Mouse (Mus musculus): Measurements from ENCODE around the gene Prrg2. TPM values are rescaled to one million over a fixed set of nuclear protein-coding genes. Genes with fewer than 3 reads are reported as not detected.

The Prrg2 gene
- polyA plus RNA-seq, 1 experiment from 2014 or later, result 10.5 TPM

DNA sequence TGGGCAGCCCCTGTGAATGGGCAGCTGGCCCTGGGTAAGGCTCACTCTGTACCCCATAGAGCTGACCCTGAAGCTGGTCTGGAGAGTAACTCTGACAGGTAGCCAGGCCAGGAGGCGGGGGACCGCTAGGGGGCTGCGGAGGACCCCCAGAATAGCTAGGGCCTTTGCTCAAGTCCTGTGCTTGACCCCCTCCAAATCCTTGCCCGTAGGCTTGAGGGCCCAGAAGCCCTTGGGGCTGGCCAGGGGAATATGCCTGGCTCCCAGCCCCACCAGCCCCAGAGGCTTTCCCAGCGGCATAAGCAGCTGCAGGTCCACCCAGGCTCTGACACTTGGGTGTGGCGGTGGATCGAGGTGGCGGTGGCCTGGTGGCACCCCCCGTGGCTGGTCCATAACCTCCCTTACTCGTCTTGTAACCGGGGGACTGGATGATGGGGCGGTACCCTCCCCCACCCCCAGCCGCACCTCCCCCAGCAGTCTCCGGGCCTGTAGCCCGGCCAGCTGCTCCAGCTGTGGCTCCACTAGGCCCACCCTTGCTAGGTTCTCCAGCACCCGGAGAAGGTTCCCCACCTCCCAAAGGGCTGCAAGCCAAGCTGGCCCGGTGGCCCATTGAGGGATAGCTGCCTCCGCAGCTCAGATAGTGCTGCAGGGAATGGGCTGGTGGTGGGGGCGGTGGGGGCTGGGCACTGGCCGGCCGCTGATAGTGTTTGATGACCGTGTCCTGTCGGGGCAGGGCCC lies 13.4 kb downstream of the Prrg2 start:
- Histone ChIP-seq H3K4me1 (ENCODE audit: control insufficient read depth, low read depth, low read length) (peaks cover 30% of the 10 kb centered on the region), H3K36me3 (ENCODE audit: control insufficient read depth, insufficient read depth) (peaks cover 14% of the 10 kb centered on the region), H3K27ac (ENCODE audit: low read length) (no peak overlapping the region), H3K9me3 (replicated peaks; ENCODE audit: control insufficient read depth, low read length) (no peaks in the 10 kb centered on the region), H3K9ac (ENCODE audit: low read depth, low read length) (no peak overlapping the region), H3K4me2 (ENCODE audit: low read depth, low read length) (no peak overlapping the region), H3K27me3 (ENCODE audit: control insufficient read depth, insufficient read depth, low read depth, low read length) (no peaks in the 10 kb centered on the region), H3K4me3 (ENCODE audit: low read depth, low read length) (no peak overlapping the region)
- ATAC-seq (ENCODE audit: low read depth), result no peak
- 85% methylated on average over 23 of the region's 23 CpGs for WGBS (ENCODE audit: insufficient replicate concordance)

DNA sequence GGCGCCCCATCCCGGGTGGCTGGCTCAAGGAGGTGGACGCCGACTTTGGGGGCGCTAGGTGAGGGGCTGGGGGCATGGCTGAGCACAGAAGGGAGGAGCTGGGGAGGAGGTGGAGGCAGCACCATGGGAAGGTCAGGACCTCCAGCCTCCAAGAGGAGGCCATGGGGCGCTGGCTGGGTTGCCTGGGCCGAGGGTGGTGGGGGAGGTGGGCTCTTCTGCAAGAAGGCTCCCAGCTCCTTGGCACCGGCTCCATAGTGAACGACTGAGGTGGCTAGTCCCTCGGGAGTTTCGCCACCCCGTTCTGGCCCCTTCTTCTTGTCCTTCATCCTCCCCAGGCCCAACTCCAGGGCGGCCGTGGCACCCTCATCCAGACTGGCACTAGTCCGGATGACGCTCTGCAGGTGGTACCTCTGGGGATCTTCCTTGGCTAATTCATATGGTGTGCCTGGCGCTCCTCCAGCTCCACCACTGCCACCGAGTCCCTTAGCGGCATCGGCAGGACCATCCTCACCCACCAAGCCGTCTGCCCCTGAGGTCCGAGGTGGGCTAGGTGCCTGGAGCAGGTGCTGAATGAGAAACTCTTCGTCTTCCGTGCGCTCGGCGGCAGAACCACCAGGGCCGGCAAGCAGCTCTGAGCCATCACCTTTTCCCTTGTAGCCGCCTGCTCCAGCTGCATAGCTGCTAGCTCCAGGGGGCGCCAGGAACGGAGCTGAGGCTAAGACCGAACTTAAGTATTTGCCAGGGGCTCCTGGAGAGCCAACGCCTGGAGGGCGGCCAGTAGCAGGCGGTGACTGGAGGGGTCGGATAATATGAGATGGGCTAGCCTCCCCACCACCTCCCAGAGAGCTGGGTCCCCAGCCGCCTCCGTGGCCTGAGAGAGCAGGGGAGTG lies 14.2 kb downstream of the Prrg2 start:
- H3K27ac ChIP-seq (ENCODE audit: low read length), result no peak overlapping the region
- H3K36me3 ChIP-seq (ENCODE audit: control insufficient read depth, insufficient read depth), result peaks cover 14% of the 10 kb centered on the region
- ATAC-seq (ENCODE audit: low read depth), result no peak
- 87% methylated on average over 38 of the region's 38 CpGs for WGBS (ENCODE audit: insufficient replicate concordance)
- no peak overlapping the region for H3K4me2 ChIP-seq (ENCODE audit: low read depth, low read length)
- H3K4me1 ChIP-seq (ENCODE audit: control insufficient read depth, low read depth, low read length), result peaks cover 22% of the 10 kb centered on the region
- no peak overlapping the region for H3K4me3 ChIP-seq (ENCODE audit: low read depth, low read length)
- no peaks in the 10 kb centered on the region for H3K9me3 ChIP-seq (replicated peaks; ENCODE audit: control insufficient read depth, low read length)
- H3K9ac ChIP-seq (ENCODE audit: low read depth, low read length), result no peak overlapping the region
- H3K27me3 ChIP-seq (ENCODE audit: control insufficient read depth, insufficient read depth, low read depth, low read length), result no peaks in the 10 kb centered on the region

DNA sequence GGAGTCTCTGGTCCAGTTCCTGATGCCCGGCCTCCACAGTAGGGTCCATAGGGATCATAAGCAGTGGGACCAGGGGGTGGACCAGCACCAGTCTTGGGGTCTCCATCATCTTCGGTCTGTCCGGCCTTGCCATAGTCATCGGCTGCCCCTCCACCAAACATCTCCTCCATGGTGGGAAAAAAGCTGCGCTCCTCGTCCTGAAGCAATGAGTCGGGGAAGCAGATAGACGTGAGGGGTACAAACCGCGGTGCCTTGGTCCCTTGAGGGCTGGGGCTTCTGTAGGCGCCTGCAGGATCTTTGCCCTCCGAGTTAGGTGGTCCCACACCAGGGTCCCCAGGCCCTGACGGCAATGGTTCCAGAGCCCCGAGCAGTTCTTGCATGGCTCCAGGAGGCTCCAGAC lies 15.0 kb downstream of the Prrg2 start:
- H3K9me3 ChIP-seq (replicated peaks; ENCODE audit: control insufficient read depth, low read length), result no peaks in the 10 kb centered on the region
- H3K27me3 ChIP-seq (ENCODE audit: control insufficient read depth, insufficient read depth, low read depth, low read length), result no peaks in the 10 kb centered on the region
- H3K4me1 ChIP-seq (ENCODE audit: control insufficient read depth, low read depth, low read length), result peaks cover 19% of the 10 kb centered on the region
- H3K4me2 ChIP-seq (ENCODE audit: low read depth, low read length), result no peak overlapping the region
- no peak overlapping the region for H3K9ac ChIP-seq (ENCODE audit: low read depth, low read length)
- peaks cover 18% of the 10 kb centered on the region for H3K36me3 ChIP-seq (ENCODE audit: control insufficient read depth, insufficient read depth)
- WGBS (ENCODE audit: insufficient replicate concordance), result 93% methylated on average over 14 of the region's 14 CpGs
- H3K27ac ChIP-seq (ENCODE audit: low read length), result no peak overlapping the region
- H3K4me3 ChIP-seq (ENCODE audit: low read depth, low read length), result no peak overlapping the region
- no peak for ATAC-seq (ENCODE audit: low read depth)

DNA sequence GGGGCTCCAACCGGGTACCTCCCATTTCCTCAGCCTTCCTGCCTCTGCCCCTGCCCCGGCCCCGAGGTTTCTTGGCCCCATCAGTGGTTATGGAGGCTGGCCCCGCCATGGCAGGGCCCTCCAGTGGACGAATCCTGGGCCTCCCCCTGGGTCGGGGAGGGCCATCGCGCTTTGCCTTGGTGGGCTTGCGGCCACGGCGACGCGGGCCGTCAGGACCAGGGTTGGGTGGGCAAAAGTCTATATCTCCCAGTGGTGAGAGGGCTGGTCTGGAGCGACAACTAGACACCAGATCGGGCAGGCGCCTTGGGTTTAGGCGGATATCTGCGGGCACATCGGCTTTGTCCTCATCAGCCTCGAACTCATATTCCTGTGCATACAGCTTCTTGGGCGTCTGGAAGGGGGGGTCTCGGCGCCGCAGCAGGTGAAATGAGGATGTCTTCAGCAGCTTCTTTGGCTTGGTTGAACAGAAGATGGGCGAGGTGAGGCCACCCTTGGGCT lies 15.6 kb downstream of the Prrg2 start:
- Histone ChIP-seq H3K27me3 (ENCODE audit: control insufficient read depth, insufficient read depth, low read depth, low read length) (no peaks in the 10 kb centered on the region), H3K9me3 (replicated peaks; ENCODE audit: control insufficient read depth, low read length) (no peaks in the 10 kb centered on the region), H3K4me1 (ENCODE audit: control insufficient read depth, low read depth, low read length) (peaks cover 13% of the 10 kb centered on the region), H3K27ac (ENCODE audit: low read length) (no peak overlapping the region), H3K4me3 (ENCODE audit: low read depth, low read length) (no peak overlapping the region), H3K4me2 (ENCODE audit: low read depth, low read length) (no peak overlapping the region), H3K9ac (ENCODE audit: low read depth, low read length) (no peak overlapping the region), H3K36me3 (ENCODE audit: control insufficient read depth, insufficient read depth) (peaks cover 18% of the 10 kb centered on the region)
- ATAC-seq (ENCODE audit: low read depth), result no peak
- 85% methylated on average over 26 of the region's 26 CpGs for WGBS (ENCODE audit: insufficient replicate concordance)

DNA sequence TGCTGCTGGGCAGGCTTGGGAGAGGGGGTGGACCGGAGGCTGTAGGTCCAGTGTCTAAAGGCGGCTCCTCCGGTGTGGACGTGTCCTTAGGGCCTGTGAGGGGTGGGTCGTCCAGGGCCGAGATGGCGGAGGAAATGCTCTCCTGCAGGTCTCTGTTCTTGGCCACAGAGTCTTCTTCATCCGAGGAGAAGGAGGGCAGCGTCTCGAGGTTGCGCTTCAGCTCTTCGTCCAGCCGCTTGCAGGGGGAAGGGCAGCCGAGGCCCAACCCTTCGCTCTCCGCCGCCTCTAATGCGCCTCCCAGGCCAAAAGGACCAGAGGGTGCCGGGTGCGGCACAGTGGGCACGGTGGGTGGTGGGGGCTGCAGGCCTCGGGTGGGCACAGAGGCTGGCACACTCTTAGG lies 16.7 kb downstream of the Prrg2 start:
- Histone ChIP-seq H3K9me3 (replicated peaks; ENCODE audit: control insufficient read depth, low read length) (no peaks in the 10 kb centered on the region), H3K36me3 (ENCODE audit: control insufficient read depth, insufficient read depth) (peaks cover 24% of the 10 kb centered on the region), H3K9ac (ENCODE audit: low read depth, low read length) (no peak overlapping the region), H3K4me3 (ENCODE audit: low read depth, low read length) (no peak overlapping the region), H3K4me1 (ENCODE audit: control insufficient read depth, low read depth, low read length) (peaks cover 1% of the 10 kb centered on the region; the same call in 1 of the 2 replicates), H3K27ac (ENCODE audit: low read length) (no peak overlapping the region), H3K4me2 (ENCODE audit: low read depth, low read length) (no peak overlapping the region), H3K27me3 (ENCODE audit: control insufficient read depth, insufficient read depth, low read depth, low read length) (no peaks in the 10 kb centered on the region)
- 88% methylated on average over 22 of the region's 22 CpGs for WGBS (ENCODE audit: insufficient replicate concordance)
- ATAC-seq (ENCODE audit: low read depth), result no peak

DNA sequence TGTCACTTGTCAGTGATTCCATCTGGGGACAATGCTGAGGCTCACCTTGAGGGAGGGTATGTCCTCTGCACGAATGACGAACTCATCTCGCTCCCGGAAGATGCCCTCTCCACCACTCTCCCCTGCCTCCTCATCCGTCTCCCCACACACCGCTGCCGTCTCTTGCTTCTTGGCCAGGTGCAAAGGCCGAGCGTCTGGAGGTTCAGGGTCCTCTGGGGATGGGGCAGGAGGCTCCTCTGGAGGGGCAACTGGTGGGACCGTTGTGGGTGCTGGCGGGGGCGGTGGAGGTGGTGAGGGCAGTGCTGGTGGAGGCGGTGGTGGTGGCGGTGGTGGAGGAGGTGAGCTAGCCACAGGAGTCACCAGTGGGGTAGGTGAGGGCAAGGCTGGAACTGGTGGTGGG lies 19.2 kb downstream of the Prrg2 start:
- Histone ChIP-seq H3K36me3 (ENCODE audit: control insufficient read depth, insufficient read depth) (peaks cover 32% of the 10 kb centered on the region), H3K4me2 (ENCODE audit: low read depth, low read length) (no peak overlapping the region), H3K9me3 (replicated peaks; ENCODE audit: control insufficient read depth, low read length) (no peaks in the 10 kb centered on the region), H3K4me3 (ENCODE audit: low read depth, low read length) (no peak overlapping the region), H3K9ac (ENCODE audit: low read depth, low read length) (no peak overlapping the region), H3K27me3 (ENCODE audit: control insufficient read depth, insufficient read depth, low read depth, low read length) (no peaks in the 10 kb centered on the region), H3K27ac (ENCODE audit: low read length) (no peak overlapping the region), H3K4me1 (ENCODE audit: control insufficient read depth, low read depth, low read length) (no peaks in the 10 kb centered on the region)
- ATAC-seq (ENCODE audit: low read depth), result no peak
- WGBS (ENCODE audit: insufficient replicate concordance), result 85% methylated on average over 13 of the region's 14 CpGs

DNA sequence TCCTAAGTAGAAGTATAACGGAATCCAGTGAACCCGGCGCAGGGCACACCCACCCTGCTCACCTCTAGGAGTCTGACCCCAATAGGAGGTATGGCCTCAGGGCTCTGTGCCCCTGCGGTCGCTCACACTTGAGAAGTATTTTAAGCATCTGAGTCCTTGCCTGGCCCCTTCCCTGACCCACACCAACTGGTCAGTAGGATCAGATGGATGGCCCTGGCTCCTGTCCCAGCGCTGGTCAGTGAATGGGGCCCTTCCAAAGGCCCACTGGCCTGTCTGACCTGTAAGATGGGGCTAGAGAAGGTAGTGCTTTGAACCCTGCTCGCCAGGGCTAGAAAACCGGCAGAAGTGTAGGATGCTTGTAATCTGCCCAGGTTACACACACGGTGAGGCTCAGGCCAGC lies 21.6 kb downstream of the Prrg2 start:
- Histone ChIP-seq H3K9ac (ENCODE audit: low read depth, low read length) (no peak overlapping the region), H3K36me3 (ENCODE audit: control insufficient read depth, insufficient read depth) (peaks cover 31% of the 10 kb centered on the region), H3K9me3 (replicated peaks; ENCODE audit: control insufficient read depth, low read length) (no peaks in the 10 kb centered on the region), H3K27ac (ENCODE audit: low read length) (no peak overlapping the region), H3K27me3 (ENCODE audit: control insufficient read depth, insufficient read depth, low read depth, low read length) (no peaks in the 10 kb centered on the region), H3K4me3 (ENCODE audit: low read depth, low read length) (no peak overlapping the region), H3K4me1 (ENCODE audit: control insufficient read depth, low read depth, low read length) (no peaks in the 10 kb centered on the region), H3K4me2 (ENCODE audit: low read depth, low read length) (no peak overlapping the region)
- no peak for ATAC-seq (ENCODE audit: low read depth)
- WGBS (ENCODE audit: insufficient replicate concordance), result 83% methylated on average over 9 of the region's 9 CpGs

DNA sequence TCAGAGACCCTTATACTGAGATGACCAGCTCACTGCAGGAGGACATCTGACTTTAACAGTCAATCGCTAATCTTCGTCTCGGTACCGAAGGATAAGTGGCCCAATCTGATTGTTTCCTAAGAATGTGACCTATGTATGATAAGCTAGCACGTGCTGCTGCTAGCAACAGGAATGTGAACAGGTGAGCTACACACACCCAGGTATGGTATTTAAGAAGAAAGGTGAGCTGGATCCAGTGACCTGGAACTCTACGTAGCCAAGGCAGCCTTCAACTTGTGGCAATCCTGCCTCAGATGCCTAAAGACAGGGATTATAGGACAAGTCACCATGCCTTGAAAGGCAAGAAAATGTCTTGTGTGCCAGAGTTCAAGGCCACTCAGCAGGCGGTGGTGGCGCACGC lies 24.1 kb downstream of the Prrg2 start:
- no peak overlapping the region for H3K27ac ChIP-seq (ENCODE audit: low read length)
- WGBS (ENCODE audit: insufficient replicate concordance), result 81% methylated on average over 9 of the region's 9 CpGs
- no peak for ATAC-seq (ENCODE audit: low read depth)
- H3K4me1 ChIP-seq (ENCODE audit: control insufficient read depth, low read depth, low read length), result no peaks in the 10 kb centered on the region
- no peak overlapping the region for H3K4me3 ChIP-seq (ENCODE audit: low read depth, low read length)
- H3K27me3 ChIP-seq (ENCODE audit: control insufficient read depth, insufficient read depth, low read depth, low read length), result no peaks in the 10 kb centered on the region
- H3K9ac ChIP-seq (ENCODE audit: low read depth, low read length), result no peak overlapping the region
- no peaks in the 10 kb centered on the region for H3K9me3 ChIP-seq (replicated peaks; ENCODE audit: control insufficient read depth, low read length)
- no peak overlapping the region for H3K4me2 ChIP-seq (ENCODE audit: low read depth, low read length)
- H3K36me3 ChIP-seq (ENCODE audit: control insufficient read depth, insufficient read depth), result peaks cover 34% of the 10 kb centered on the region
